Mouse (Mus musculus): ENCODE data around the gene Esp8. TPM values are rescaled to one million over a fixed set of nuclear protein-coding genes. Genes with fewer than 3 reads are reported as not detected.

Gene Esp8
- polyA plus RNA-seq, 1 experiment = not detected

GRCm38 (mm10) chr17:40561207-40561606 lies 41.4 kb downstream of the Esp8 start, which contains the start of gene Esp6:
Gene Esp6 (plus strand): TSS chr17:40561507.
- Histone ChIP-seq H3K4me1 (ENCODE audit: control insufficient read depth, insufficient read depth, insufficient read length) (no peaks in the 10 kb centered on the region), H3K36me3 (ENCODE audit: control insufficient read depth, insufficient read depth, low read length) (no peaks in the 10 kb centered on the region), H3K4me3 (ENCODE audit: extremely low read depth, insufficient read depth, insufficient read length) (no peak within 1 kb of the TSS), H3K27me3 (ENCODE audit: control insufficient read depth, insufficient read depth, low read length) (no peaks in the 10 kb centered on the region), H3K27ac (ENCODE audit: insufficient read depth, low read length) (no peak within 1 kb of the TSS)
- no peak for DNase-seq (ENCODE audit: low read depth in 1 of 2, low spot score in 2 of 2)
- 89% methylated on average over 5 of the region's 5 CpGs for WGBS
- no peak for TF ChIP-seq CTCF (IDR thresholded peaks at IDR 0.05; ENCODE audit: extremely low read depth, insufficient read depth, insufficient read length, insufficient replicate concordance)
- no peak for TF ChIP-seq POLR2A (IDR thresholded peaks at IDR 0.05; ENCODE audit: low read depth, low read length)

Other genes with a start within 250 kb of the Esp8 start
- not detected in 2 replicates for gene Crisp1, start 200.8 kb upstream of the Esp8 start, polyA plus RNA-seq (2012; rRNA removed)
- gene Esp6, start 41.5 kb downstream of the Esp8 start, polyA plus RNA-seq (2012; rRNA removed) = not detected in 2 replicates
- not detected in 2 replicates for gene Esp4, start 78.6 kb downstream of the Esp8 start, polyA plus RNA-seq (2012; rRNA removed)
- not detected in 2 replicates for gene Esp3, start 112.1 kb downstream of the Esp8 start, polyA plus RNA-seq (2012; rRNA removed)
- not detected in 2 replicates for gene Esp1, start 207.1 kb downstream of the Esp8 start, polyA plus RNA-seq (2012; rRNA removed)

All from spleen, adult 2 months (tissue).